Mouse (Mus musculus): ENCODE data around the gene Hist2h2be. TPM values are rescaled to one million over a fixed set of nuclear protein-coding genes. Genes with fewer than 3 reads are reported as not detected.
"Not testable (repeated sequence)": the region's sequence is repeated elsewhere in the genome, so short reads cannot be mapped to it uniquely, and the experiment has no call there.

The Hist2h2be gene
- total RNA-seq, 2 experiments from 2014 or later: 2.9 to 3.0 TPM

GRCm38 (mm10) chr3:96197129-96197749, 23.7 kb upstream of the Hist2h2be start:
- DNase-seq (ENCODE audit: extremely low spot score in 1 of 2, low spot score in 2 of 2): peak; percentile 91 to 92
- intact Hi-C loops (cut with DNase I): no loop called here

GRCm38 (mm10) chr3:96198181-96198580, 22.7 kb upstream of the Hist2h2be start:
- intact Hi-C loops (cut with DNase I): no loop called here
- no peak for DNase-seq (ENCODE audit: extremely low spot score in 1 of 2, low spot score in 2 of 2)

DNA sequence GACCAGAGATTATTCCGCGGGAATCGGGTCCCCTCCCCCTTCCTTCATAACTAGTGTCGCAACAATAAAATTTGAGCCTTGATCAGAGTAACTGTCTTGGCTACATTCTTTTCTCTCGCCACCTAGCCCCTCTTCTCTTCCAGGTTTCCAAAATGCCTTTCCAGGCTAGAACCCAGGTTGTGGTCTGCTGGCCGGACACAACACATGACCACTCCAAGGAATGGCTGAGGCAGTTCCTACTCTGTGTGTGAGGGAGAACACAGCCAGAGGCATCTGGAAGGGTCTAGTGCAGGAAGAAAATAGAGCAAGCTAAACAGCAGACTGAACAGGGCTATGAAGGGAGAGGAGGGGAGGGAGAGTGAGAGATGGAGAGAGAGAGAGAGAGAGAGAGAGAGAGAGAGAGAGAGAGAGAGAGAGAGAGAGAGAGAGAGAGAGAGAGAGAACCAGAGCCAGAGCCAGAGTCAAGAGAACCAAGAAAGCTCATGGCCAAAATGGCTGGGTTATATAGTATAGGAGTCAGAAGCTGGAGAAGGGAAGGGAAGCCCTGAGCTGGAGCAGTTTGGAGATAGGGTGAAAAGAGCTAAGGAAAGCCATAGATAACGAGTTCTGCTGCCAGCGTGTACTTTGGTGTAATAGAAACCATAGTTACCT, 22.2 kb upstream of the Hist2h2be start:
- intact Hi-C loops (cut with DNase I); DNase-seq (ENCODE audit: extremely low spot score in 1 of 2, low spot score in 2 of 2): not testable (repeated sequence)

GRCm38 (mm10) chr3:96199731-96200130, 21.2 kb upstream of the Hist2h2be start:
- intact Hi-C loops (cut with DNase I): no loop called here

DNA sequence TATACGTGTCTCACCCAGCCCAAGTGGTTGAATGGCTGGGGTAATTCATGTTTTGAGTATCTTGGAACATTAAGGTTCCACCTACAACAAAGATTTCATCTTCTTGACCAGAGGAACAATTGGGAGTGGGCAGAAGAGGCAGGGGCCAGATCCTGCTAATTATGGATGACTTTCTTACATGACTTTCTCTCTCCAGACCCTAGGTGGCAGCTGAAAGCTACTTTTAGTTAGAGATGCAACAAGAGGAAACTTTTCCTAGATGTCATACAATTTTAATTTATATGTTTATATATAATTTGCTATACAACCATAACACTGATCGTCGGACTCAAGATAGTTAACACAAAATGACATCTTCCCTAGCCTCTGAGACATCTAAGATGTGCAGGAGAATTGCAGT, 13.1 kb upstream of the Hist2h2be start:
- DNase-seq (ENCODE audit: extremely low spot score in 1 of 2, low spot score in 2 of 2): no peak
- intact Hi-C loops (cut with DNase I): no loop called here

More at GRCm38 (mm10) chr3:96199731-96200130, 21.2 kb upstream of the Hist2h2be start:
- DNase-seq (ENCODE audit: extremely low spot score in 1 of 2, low spot score in 2 of 2): peak in 1 of 2 experiments; percentile 13

- peak in 1 of 2 experiments; percentile 43 for DNase-seq (ENCODE audit: extremely low spot score in 1 of 2, low spot score in 2 of 2)
- intact Hi-C loops (cut with DNase I): no loop called here
Measured at GRCm38 (mm10) chr3:96209242-96209641, 11.7 kb upstream of the Hist2h2be start.

DNA sequence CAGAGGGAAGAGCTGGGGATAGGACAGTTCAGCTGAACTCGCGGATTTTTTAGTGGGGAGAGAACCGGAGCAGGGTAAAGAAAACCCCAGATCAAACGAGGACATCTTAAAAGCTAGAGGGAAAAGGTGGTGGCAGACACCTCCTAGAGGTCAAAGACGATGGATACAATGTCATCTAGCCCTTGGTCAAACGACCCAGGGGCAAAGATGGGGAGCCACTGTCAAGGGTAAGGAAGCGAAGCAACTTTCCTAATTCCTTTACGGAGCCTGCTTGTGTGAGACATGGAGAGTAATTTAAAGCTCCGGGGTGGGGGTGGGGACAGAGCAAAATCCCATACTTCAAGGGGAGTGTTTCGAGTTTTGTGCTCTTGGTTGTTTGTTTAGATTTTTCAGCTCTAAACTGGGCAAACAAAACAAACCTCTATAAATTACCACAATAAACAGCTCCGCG, 1.7 kb upstream of the Hist2h2be start:
- no peak for DNase-seq (ENCODE audit: extremely low spot score in 1 of 2, low spot score in 2 of 2)
- intact Hi-C loops (cut with DNase I): no loop called here

DNA sequence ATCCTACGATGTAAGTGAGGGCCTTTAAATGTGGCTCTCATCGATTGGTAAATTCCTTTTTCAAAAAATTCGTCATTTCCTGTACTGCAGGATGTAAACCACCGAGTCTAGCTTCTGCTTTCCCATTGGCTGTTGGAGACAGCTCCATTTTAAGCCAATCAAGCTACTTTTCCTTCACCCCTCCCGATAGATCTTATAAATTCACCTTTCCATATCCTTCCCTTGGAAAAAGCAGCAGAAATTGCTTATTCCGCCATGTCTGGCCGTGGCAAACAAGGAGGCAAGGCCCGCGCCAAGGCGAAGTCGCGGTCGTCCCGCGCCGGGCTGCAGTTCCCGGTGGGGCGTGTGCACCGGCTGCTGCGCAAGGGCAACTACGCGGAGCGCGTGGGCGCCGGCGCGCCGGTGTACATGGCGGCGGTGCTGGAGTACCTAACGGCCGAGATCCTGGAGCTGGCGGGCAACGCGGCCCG, 1.2 kb upstream of the Hist2h2be start, which contains the start of the genes Bola1 and Hist2h2ab:
Gene Bola1 (minus strand): TSS at position 49 of the 470 bp plus-strand sequence.
Gene Hist2h2ab (plus strand): TSS at position 205 of the 470 bp plus-strand sequence.
- peak; percentile 74 to 89 for DNase-seq (ENCODE audit: extremely low spot score in 1 of 2, low spot score in 2 of 2)
- intact Hi-C loops (cut with DNase I): loop anchor here (10.0 kb wide), 1 partner anchor 255 kb away; no protein-coding TSS in a partner anchor

- intact Hi-C loops (cut with DNase I): loop anchor here (10.0 kb wide), 1 partner anchor 255 kb away; no protein-coding TSS in a partner anchor
- DNase-seq (ENCODE audit: extremely low spot score in 1 of 2, low spot score in 2 of 2): peak in 1 of 2 experiments; percentile 57
Measured at GRCm38 (mm10) chr3:96220131-96220764, 671 bp upstream of the Hist2h2be start.

GRCm38 (mm10) chr3:96221640-96222038, 720 bp downstream of the Hist2h2be start:
- intact Hi-C loops (cut with DNase I): loop anchor here (10.0 kb wide), 1 partner anchor 257 kb away; no protein-coding TSS in a partner anchor

DNA sequence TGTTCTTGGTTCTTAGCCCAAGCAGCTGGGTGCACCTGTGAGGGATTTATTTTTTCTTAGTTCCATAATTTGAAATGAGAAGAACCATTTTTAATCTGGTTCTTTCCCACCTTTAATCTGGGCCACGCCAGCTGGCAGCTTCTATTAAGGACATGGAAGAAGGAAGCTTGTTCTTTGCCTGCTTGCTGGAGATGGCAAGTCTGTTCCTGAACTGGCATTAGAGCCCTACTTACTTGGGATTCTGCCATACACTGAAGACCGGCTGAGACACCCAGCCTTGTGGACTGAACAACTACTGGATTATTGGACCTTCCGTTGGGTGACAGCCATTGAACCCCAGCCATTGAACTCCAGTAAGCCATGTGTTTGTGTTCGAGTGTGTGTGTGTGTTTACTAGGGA, 1.9 kb downstream of the Hist2h2be start:
- DNase-seq (ENCODE audit: extremely low spot score in 1 of 2, low spot score in 2 of 2): no peak
- intact Hi-C loops (cut with DNase I): loop anchor here (10.0 kb wide), 1 partner anchor 258 kb away; no protein-coding TSS in a partner anchor

More at GRCm38 (mm10) chr3:96221640-96222038, 720 bp downstream of the Hist2h2be start:
- DNase-seq (ENCODE audit: extremely low spot score in 1 of 2, low spot score in 2 of 2): no peak

GRCm38 (mm10) chr3:96225421-96225820, 4.5 kb downstream of the Hist2h2be start:
- intact Hi-C loops (cut with DNase I): loop anchor here (10.0 kb wide), 1 partner anchor 261 kb away; no protein-coding TSS in a partner anchor
- DNase-seq (ENCODE audit: extremely low spot score in 1 of 2, low spot score in 2 of 2): no peak

- intact Hi-C loops (cut with DNase I): loop anchor here (10.0 kb wide), 1 partner anchor 262 kb away; no protein-coding TSS in a partner anchor
- DNase-seq (ENCODE audit: extremely low spot score in 1 of 2, low spot score in 2 of 2): no peak
Measured at GRCm38 (mm10) chr3:96226695-96227648, 6.1 kb downstream of the Hist2h2be start.

- intact Hi-C loops (cut with DNase I): loop anchor here (10.0 kb wide), 1 partner anchor 264 kb away; no protein-coding TSS in a partner anchor
- DNase-seq (ENCODE audit: extremely low spot score in 1 of 2, low spot score in 2 of 2): no peak
Measured at GRCm38 (mm10) chr3:96228828-96229227, 7.9 kb downstream of the Hist2h2be start.

DNA sequence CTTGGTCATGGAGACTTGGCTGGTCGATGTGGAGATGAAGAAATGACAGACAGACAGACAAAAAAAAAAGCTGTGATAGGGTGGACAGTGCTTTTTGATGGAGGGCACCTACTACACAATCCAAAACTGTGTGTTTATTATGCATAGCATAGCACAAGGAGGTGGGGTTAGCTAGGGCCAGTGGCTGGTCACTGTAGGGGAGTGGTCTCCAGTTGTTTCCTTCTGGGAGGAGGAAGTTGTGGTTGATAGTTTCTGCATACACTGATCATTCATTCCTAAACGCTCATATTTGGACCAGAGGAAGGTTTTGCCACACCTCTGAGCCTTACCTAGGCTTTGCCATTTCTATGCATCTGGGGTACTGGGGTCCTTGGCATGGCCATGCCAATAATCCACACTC, 9.5 kb downstream of the Hist2h2be start:
- intact Hi-C loops (cut with DNase I): no loop called here
- DNase-seq (ENCODE audit: extremely low spot score in 1 of 2, low spot score in 2 of 2): no peak

DNA sequence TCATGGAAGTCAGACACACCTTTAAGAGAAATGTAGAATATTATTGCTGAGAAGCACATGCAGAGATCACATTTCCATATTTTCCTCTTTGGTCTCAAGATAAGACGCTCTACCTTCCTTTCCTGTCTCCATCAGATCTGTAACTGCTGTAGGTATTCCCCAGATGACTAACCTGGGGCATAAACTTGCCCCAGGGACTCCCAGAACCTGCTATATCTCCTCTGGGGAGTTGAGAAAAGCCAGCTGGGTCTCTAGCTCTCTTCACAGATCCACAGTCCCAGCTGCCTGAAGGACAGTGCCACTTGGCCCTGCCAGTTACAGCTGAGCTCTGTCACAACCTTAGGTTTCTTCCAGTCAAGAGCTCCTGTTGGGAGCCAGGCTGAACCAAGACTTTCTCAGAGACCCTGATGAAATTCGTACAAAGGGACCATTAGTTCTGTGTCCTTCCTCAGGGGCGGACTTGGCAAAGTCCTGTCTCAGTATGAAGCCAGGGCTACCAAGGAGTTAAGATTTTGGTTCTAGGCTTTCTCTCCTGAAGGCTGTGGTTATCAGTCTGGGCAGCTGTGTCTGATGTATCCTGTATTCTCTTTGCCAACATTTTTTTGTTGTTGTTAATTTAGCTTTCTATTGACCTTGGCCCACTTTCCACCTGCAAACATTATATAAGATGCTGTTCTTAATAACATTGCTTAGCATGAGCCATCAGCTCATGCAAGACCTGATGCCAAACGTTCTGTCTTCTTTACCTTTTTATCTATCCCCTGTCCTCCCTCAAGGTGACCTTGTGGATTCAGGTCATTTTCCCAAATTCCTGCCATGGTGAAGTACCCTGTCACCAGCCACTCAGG, 10.2 kb downstream of the Hist2h2be start:
- DNase-seq (ENCODE audit: extremely low spot score in 1 of 2, low spot score in 2 of 2): no peak
- intact Hi-C loops (cut with DNase I): no loop called here

GRCm38 (mm10) chr3:96231758-96232120, 10.8 kb downstream of the Hist2h2be start:
- intact Hi-C loops (cut with DNase I): no loop called here
- DNase-seq (ENCODE audit: extremely low spot score in 1 of 2, low spot score in 2 of 2): no peak

Data from left cerebral cortex, postnatal 10 days (tissue).